Mouse (Mus musculus) MEL (cell line): ENCODE measurements around the gene Syt1. TPM values are rescaled to one million over a fixed set of nuclear protein-coding genes. Genes with fewer than 3 reads are reported as not detected.

Experiments used
- DNase-seq: peaks from one replicate; pipeline ENCODE4 v3.0.0; 2011; ENCODE audit warnings: low read depth, low spot score
- H3K27ac ChIP-seq: 2 replicates; pipeline ENCODE4 v1.5.1; 2012; ENCODE audit warnings: low read depth, mild to moderate bottlenecking, control low read depth, low read length, moderate library complexity; ENCODE audit not compliant: control insufficient read depth
- H3K27me3 ChIP-seq, 2 experiments: fragments of 150-350 bp in 1 of 2; sonication (generic) in 1 of 2; 2 replicates each; pipeline ENCODE4 v1.6.1; 2012; ENCODE audit warnings: low read length in 2 of 2, mild to moderate bottlenecking in 2 of 2, improper control_type of control experiment in 1 of 2, moderate library complexity in 1 of 2; ENCODE audit not compliant: insufficient read depth in 2 of 2, control insufficient read depth in 1 of 2
- H3K36me3 ChIP-seq, 2 experiments: 2 replicates each; pipeline ENCODE4 v1.6.1; 2012 to 2014; ENCODE audit warnings: low read length in 2 of 2, improper control_type of control experiment in 1 of 2, inconsistent platforms in 1 of 2, mild to moderate bottlenecking in 1 of 2; ENCODE audit not compliant: insufficient read depth in 2 of 2, control insufficient read depth in 1 of 2
- H3K4me1 ChIP-seq, 2 experiments: fragments of 150-350 bp in 1 of 2; sonication (generic) in 1 of 2; 2 replicates each; pipeline ENCODE4 v1.6.1; 2012; ENCODE audit warnings: low read length in 2 of 2, improper control_type of control experiment in 1 of 2, mild to moderate bottlenecking in 1 of 2; ENCODE audit not compliant: insufficient read depth in 2 of 2, control insufficient read depth in 1 of 2
- H3K4me3 ChIP-seq, 2 experiments: fragments of 150-350 bp in 1 of 2; sonication (generic) in 1 of 2; 2 replicates each; pipeline ENCODE4 v1.5.1; 2012; ENCODE audit warnings: low read depth in 2 of 2, low read length in 2 of 2, mild to moderate bottlenecking in 2 of 2, moderate library complexity in 2 of 2, control low read depth in 1 of 2, improper control_type of control experiment in 1 of 2; ENCODE audit not compliant: control insufficient read depth in 1 of 2, insufficient read depth in 1 of 2
- H3K79me2 ChIP-seq: 2 replicates; pipeline ENCODE4 v1.6.1; 2012; ENCODE audit warnings: mild to moderate bottlenecking, low read length, moderate library complexity; ENCODE audit not compliant: control insufficient read depth, poor library complexity, insufficient read depth
- H3K9ac ChIP-seq: 2 replicates; pipeline ENCODE4 v1.6.1; 2012; ENCODE audit warnings: low read depth, mild to moderate bottlenecking, control low read depth, low read length, moderate library complexity; ENCODE audit not compliant: control insufficient read depth, poor library complexity, severe bottlenecking
- H3K9me3 ChIP-seq: fragments of 150-350 bp; sonication (generic); replicated peaks from 2 replicates; pipeline ENCODE4 v1.6.1; 2012; ENCODE audit warnings: mild to moderate bottlenecking, low read length, improper control_type of control experiment, moderate library complexity; ENCODE audit not compliant: insufficient read depth
- BHLHE40 ChIP-seq: IDR thresholded peaks from 2 replicates; pipeline ENCODE4 v1.6.1; 2012; ENCODE audit warnings: low read depth, mild to moderate bottlenecking, inconsistent platforms, low read length, improper control_type of control experiment, borderline replicate concordance
- CHD1 ChIP-seq: IDR thresholded peaks from 2 replicates; pipeline ENCODE4 v1.6.1; 2012; ENCODE audit warnings: low read depth, mild to moderate bottlenecking, inconsistent platforms, low read length, improper control_type of control experiment
- ELF1 ChIP-seq: IDR thresholded peaks from 2 replicates; pipeline ENCODE4 v1.6.1; 2014; ENCODE audit warnings: low read depth, mild to moderate bottlenecking, inconsistent platforms, low read length, improper control_type of control experiment, moderate library complexity
- ETS1 ChIP-seq: IDR thresholded peaks from 2 replicates; pipeline ENCODE4 v1.6.1; 2012; ENCODE audit warnings: low read depth, mild to moderate bottlenecking, inconsistent platforms, low read length, improper control_type of control experiment, moderate library complexity
- GABPA ChIP-seq: IDR thresholded peaks from 2 replicates; pipeline ENCODE4 v1.6.1; 2012; ENCODE audit warnings: low read depth, mild to moderate bottlenecking, inconsistent platforms, low read length, improper control_type of control experiment, moderate library complexity
- HCFC1 ChIP-seq: IDR thresholded peaks from 2 replicates; pipeline ENCODE4 v1.6.1; 2012; ENCODE audit warnings: low read depth, mild to moderate bottlenecking, inconsistent platforms, low read length, improper control_type of control experiment, moderate library complexity
- JUND ChIP-seq: IDR thresholded peaks from 2 replicates; pipeline ENCODE4 v1.6.1; 2011; ENCODE audit warnings: low read depth, mild to moderate bottlenecking, improper control_type of control experiment, low read length
- KAT2A ChIP-seq: conservative IDR thresholded peaks from 2 replicates; pipeline ENCODE4 v1.6.1; 2012; ENCODE audit warnings: low read depth, low read length, improper control_type of control experiment, inconsistent platforms
- MAFK ChIP-seq: IDR thresholded peaks from 2 replicates; pipeline ENCODE4 v1.6.1; 2011; ENCODE audit warnings: low read depth, mild to moderate bottlenecking, low read length, improper control_type of control experiment, borderline replicate concordance
- MAX ChIP-seq: IDR thresholded peaks from 2 replicates; pipeline ENCODE4 v1.6.1; 2011; ENCODE audit warnings: low read length, improper control_type of control experiment
- MAZ ChIP-seq: IDR thresholded peaks from 2 replicates; pipeline ENCODE4 v1.6.1; 2012; ENCODE audit warnings: low read depth, mild to moderate bottlenecking, inconsistent platforms, low read length, improper control_type of control experiment
- MEF2A ChIP-seq: IDR thresholded peaks from 2 replicates; pipeline ENCODE4 v1.6.1; 2014; ENCODE audit warnings: low read depth, mild to moderate bottlenecking, inconsistent platforms, low read length, improper control_type of control experiment; ENCODE audit not compliant: poor library complexity, insufficient replicate concordance, severe bottlenecking; ENCODE audit errors: extremely low read depth
- MXI1 ChIP-seq: IDR thresholded peaks from 2 replicates; pipeline ENCODE4 v1.6.1; 2011; ENCODE audit warnings: mild to moderate bottlenecking, low read depth, low read length, improper control_type of control experiment
- MYB ChIP-seq: IDR thresholded peaks from 2 replicates; pipeline ENCODE4 v1.6.1; 2011; ENCODE audit warnings: mild to moderate bottlenecking, low read depth, low read length, improper control_type of control experiment
- MYC ChIP-seq: IDR thresholded peaks from 2 replicates; pipeline ENCODE4 v1.6.1; 2011; ENCODE audit warnings: low read depth, mild to moderate bottlenecking, low read length, improper control_type of control experiment, moderate library complexity
- NRF1 ChIP-seq: IDR thresholded peaks from 2 replicates; pipeline ENCODE4 v1.6.1; 2014; ENCODE audit warnings: low read depth, mild to moderate bottlenecking, inconsistent platforms, low read length, improper control_type of control experiment, moderate library complexity; ENCODE audit not compliant: poor library complexity, insufficient read depth, severe bottlenecking
- POLR2AphosphoS2 ChIP-seq: IDR thresholded peaks from 2 replicates; pipeline ENCODE4 v1.6.1; 2011; ENCODE audit warnings: low read length, improper control_type of control experiment
- RCOR1 ChIP-seq: IDR thresholded peaks from 2 replicates; pipeline ENCODE4 v1.6.1; 2012; ENCODE audit warnings: low read depth, mild to moderate bottlenecking, inconsistent platforms, low read length, improper control_type of control experiment
- SIN3A ChIP-seq: IDR thresholded peaks from 2 replicates; pipeline ENCODE4 v1.6.1; 2012; ENCODE audit warnings: low read length, improper control_type of control experiment, inconsistent platforms
- SMC3 ChIP-seq: IDR thresholded peaks from 2 replicates; pipeline ENCODE4 v1.6.1; 2011; ENCODE audit warnings: low read depth, low read length, improper control_type of control experiment
- TAL1 ChIP-seq: IDR thresholded peaks from 2 replicates; pipeline ENCODE4 v1.6.1; 2012; ENCODE audit warnings: mild to moderate bottlenecking, inconsistent platforms, low read length, moderate library complexity, mixed read lengths
- TBP ChIP-seq: IDR thresholded peaks from 2 replicates; pipeline ENCODE4 v1.8.0; 2011; ENCODE audit warnings: low read depth, low read length, improper control_type of control experiment
- TCF12 ChIP-seq: IDR thresholded peaks from 2 replicates; pipeline ENCODE4 v1.6.1; 2014; ENCODE audit warnings: low read depth, mild to moderate bottlenecking, inconsistent platforms, low read length, improper control_type of control experiment, moderate library complexity
- UBTF ChIP-seq: IDR thresholded peaks from 2 replicates; pipeline ENCODE4 v1.6.1; 2012; ENCODE audit warnings: low read depth, mild to moderate bottlenecking, inconsistent platforms, low read length, improper control_type of control experiment, moderate library complexity, borderline replicate concordance; ENCODE audit not compliant: insufficient read depth
- USF1 ChIP-seq: IDR thresholded peaks from 2 replicates; pipeline ENCODE4 v1.6.1; 2014; ENCODE audit warnings: low read depth, mild to moderate bottlenecking, inconsistent platforms, low read length, improper control_type of control experiment, moderate library complexity
- ZC3H11A ChIP-seq: IDR thresholded peaks from 2 replicates; pipeline ENCODE4 v1.6.1; 2012; ENCODE audit warnings: low read depth, mild to moderate bottlenecking, inconsistent platforms, low read length, improper control_type of control experiment
- ZMIZ1 ChIP-seq: IDR thresholded peaks from 2 replicates; pipeline ENCODE4 v1.6.1; 2012; ENCODE audit warnings: low read depth, mild to moderate bottlenecking, inconsistent platforms, low read length, improper control_type of control experiment, moderate library complexity
- ZNF384 ChIP-seq: IDR thresholded peaks from 2 replicates; pipeline ENCODE4 v1.6.1; 2012; ENCODE audit warnings: low read depth, mild to moderate bottlenecking, inconsistent platforms, low read length, improper control_type of control experiment
- polyA plus RNA-seq, 2 experiments: library from polyadenylated mRNA; stranded (reverse) in 1 of 2; unstranded in 1 of 2; fragments of >175 nt in 1 of 2; fragments of >200 nt in 1 of 2; gene quantifications; 2 replicates each; pipeline versions ENCODE4 v1.2.1 to v1.2.4; 2012; ENCODE audit warnings: low replicate concordance in 2 of 2, low read depth in 1 of 2; ENCODE audit not compliant: insufficient read length in 2 of 2, insufficient read depth in 1 of 2, missing spikeins in 1 of 2
- total RNA-seq: library from RNA; depleted of rRNA; stranded (reverse); fragments of 300-350 nt; gene quantifications from 2 replicates; pipeline ENCODE4 v1.2.3, GENCODE M21; 2012; rRNA removed

Gene Syt1
- not detected in 2 replicates for total RNA-seq
- polyA plus RNA-seq: not detected

- Histone ChIP-seq H3K27ac (no peak within 1 kb of the TSS), H3K9ac (no peak within 1 kb of the TSS), H3K27me3 (no peaks in the 10 kb centered on the region), H3K36me3 (no peaks in the 10 kb centered on the region), H3K79me2 (no peaks in the 10 kb centered on the region), H3K9me3 (no peaks in the 10 kb centered on the region), H3K4me3 (no peak within 1 kb of the TSS), H3K4me1 (no peaks in the 10 kb centered on the region)
- DNase-seq: no peak
- TF ChIP-seq SMC3 (no peak), ELF1 (no peak), MAX (no peak), MEF2A (no peak), ETS1 (no peak), JUND (no peak), ZC3H11A (no peak), ZNF384 (no peak), GABPA (no peak), MYB (no peak), KAT2A (no peak), RCOR1 (no peak), ZMIZ1 (no peak), USF1 (no peak), NRF1 (no peak), SIN3A (no peak), TCF12 (no peak), BHLHE40 (no peak)
These were observed at the start of gene Syt1 for GRCm38 (mm10) chr10:109010241-109011193. Syt1 (minus strand) TSS chr10:109010982.

- DNase-seq: no peak
- no peak overlapping the region for H3K4me3 ChIP-seq
- H3K27me3 ChIP-seq: no peaks in the 10 kb centered on the region; a peak in 1 of 4 replicates
- H3K27ac ChIP-seq: no peak overlapping the region
- H3K4me1 ChIP-seq: no peaks in the 10 kb centered on the region
- H3K36me3 ChIP-seq: no peaks in the 10 kb centered on the region
- no peaks in the 10 kb centered on the region for H3K79me2 ChIP-seq
- no peaks in the 10 kb centered on the region for H3K9me3 ChIP-seq
- no peak overlapping the region for H3K9ac ChIP-seq
- TF ChIP-seq ELF1: no peak
- TF ChIP-seq HCFC1: no peak
- TF ChIP-seq GABPA: no peak
- TF ChIP-seq MAX: no peak
- no peak for TF ChIP-seq MAZ
- TF ChIP-seq MAFK: no peak
- no peak for TF ChIP-seq UBTF
- no peak for TF ChIP-seq CHD1
- no peak for TF ChIP-seq USF1
- TF ChIP-seq MXI1: no peak
- no peak for TF ChIP-seq ZMIZ1
- TF ChIP-seq MYC: no peak
- no peak for TF ChIP-seq SMC3
- TF ChIP-seq KAT2A: no peak
- no peak for TF ChIP-seq TAL1
- no peak for TF ChIP-seq POLR2AphosphoS2
- TF ChIP-seq TBP: no peak
- no peak for TF ChIP-seq NRF1
These were observed 45.7 kb upstream of the Syt1 start for GRCm38 (mm10) chr10:109056500-109056899.
